Mouse (Mus musculus) heart, postnatal 0 days (tissue): ENCODE measurements around the gene Ntrk3.

Experiments
- CTCF ChIP-seq: IDR thresholded peaks from 2 replicates; pipeline ENCODE4 v1.5.1; 2016; ENCODE audit warnings: antibody characterized with exemption, control low read depth, low read depth
- EP300 ChIP-seq: IDR thresholded peaks from 2 replicates; pipeline ENCODE4 v1.6.1; 2016; ENCODE audit warnings: antibody characterized with exemption, low read depth

- TF ChIP-seq CTCF (no peak), EP300 (no peak)
Measured at GRCm38 (mm10) chr7:78578461-78579359, 159.1 kb downstream of the Ntrk3 start.
